Mouse (Mus musculus) splenic B cell, adult 2 months (primary cell): Measurements from ENCODE around the gene Ager.

Source experiments
- DNase-seq: peaks from one replicate; pipeline ENCODE4 v3.0.0-alpha.2; 2011; ENCODE audit warnings: low read depth, low spot score
- H3K27me3 ChIP-seq: 2 replicates; pipeline ENCODE4 v1.6.1; 2012; ENCODE audit warnings: mild to moderate bottlenecking, low read length, moderate library complexity, mixed read lengths; ENCODE audit not compliant: control insufficient read depth, poor library complexity, insufficient read depth, severe bottlenecking
- H3K36me3 ChIP-seq: 2 replicates; pipeline ENCODE4 v1.6.1; 2012; ENCODE audit warnings: mild to moderate bottlenecking, low read length, moderate library complexity, mixed read lengths; ENCODE audit not compliant: control insufficient read depth, poor library complexity, insufficient read depth, severe bottlenecking

The Ager gene

DNA sequence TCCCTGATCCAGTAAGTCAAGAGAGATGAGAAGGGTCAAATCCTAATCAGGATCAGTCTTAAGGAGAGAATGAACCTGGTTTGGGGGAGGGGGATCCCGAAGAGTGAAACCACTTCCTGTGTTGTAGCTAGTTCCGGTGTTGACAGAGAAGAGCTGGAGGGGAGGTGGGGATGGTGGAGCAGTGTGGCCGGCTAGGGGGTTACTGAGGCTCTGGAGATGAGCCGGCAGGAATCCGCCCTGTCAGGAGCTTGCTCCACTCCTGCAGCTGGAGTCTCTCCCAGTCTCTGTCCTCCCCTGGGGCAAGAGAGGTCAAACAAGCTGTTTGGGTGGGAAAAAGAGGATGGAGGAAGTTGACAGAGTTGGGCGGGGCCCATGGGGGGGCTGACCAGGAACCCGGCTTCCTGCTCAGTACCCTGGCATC lies 8.0 kb upstream of the Ager start, which contains the start of gene Gpsm3:
Gene Gpsm3 (plus strand): TSS at position 126 of the 421 bp plus-strand sequence.
- Histone ChIP-seq H3K36me3 (peaks cover 4% of the 10 kb centered on the region), H3K27me3 (0 out of 2 replicates have a peak, but pooled peaks cover 2% of the 10 kb centered on the region)
- peak; percentile 58 for DNase-seq

DNA sequence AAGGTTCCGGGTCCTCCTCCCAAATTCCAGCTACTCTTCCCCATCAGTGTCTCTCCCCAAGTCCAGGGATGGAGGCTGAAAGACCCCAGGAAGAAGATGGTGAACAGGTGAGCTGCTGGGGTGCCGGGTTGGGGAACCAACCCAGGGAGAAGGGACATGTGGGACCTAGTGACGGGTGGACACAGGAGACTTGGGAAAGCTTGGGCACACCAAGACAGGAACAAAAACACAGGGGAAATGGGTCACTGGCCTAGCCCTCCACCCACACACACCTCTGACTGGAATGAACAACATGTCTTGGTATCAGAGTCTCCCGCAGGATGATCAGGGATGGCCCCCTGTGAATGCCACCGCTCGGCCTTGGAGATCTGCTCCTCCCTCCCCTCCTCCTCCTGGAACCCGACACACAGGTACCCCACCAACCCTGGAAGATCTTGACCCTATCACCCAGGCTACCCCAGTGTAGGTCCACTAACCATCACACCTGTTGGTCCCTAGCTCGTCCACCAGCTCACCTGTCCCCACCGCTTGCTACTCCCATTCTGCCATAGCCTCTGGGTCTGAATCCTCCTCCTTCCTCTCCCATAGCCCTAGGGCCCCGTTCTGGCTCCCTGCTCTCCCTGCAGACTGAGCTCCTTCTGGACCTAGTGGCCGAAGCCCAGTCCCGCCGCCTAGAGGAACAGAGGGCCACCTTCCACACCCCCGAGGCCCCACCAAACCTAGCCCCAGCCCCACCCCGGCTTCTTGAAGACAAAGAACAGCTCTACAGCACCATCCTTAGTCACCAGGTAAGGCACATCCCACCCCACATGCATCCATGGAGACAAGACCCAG lies 7.3 kb upstream of the Ager start:
- Histone ChIP-seq H3K27me3 (0 out of 2 replicates have a peak, but pooled peaks cover 2% of the 10 kb centered on the region), H3K36me3 (peaks cover 5% of the 10 kb centered on the region)
- no peak for DNase-seq

DNA sequence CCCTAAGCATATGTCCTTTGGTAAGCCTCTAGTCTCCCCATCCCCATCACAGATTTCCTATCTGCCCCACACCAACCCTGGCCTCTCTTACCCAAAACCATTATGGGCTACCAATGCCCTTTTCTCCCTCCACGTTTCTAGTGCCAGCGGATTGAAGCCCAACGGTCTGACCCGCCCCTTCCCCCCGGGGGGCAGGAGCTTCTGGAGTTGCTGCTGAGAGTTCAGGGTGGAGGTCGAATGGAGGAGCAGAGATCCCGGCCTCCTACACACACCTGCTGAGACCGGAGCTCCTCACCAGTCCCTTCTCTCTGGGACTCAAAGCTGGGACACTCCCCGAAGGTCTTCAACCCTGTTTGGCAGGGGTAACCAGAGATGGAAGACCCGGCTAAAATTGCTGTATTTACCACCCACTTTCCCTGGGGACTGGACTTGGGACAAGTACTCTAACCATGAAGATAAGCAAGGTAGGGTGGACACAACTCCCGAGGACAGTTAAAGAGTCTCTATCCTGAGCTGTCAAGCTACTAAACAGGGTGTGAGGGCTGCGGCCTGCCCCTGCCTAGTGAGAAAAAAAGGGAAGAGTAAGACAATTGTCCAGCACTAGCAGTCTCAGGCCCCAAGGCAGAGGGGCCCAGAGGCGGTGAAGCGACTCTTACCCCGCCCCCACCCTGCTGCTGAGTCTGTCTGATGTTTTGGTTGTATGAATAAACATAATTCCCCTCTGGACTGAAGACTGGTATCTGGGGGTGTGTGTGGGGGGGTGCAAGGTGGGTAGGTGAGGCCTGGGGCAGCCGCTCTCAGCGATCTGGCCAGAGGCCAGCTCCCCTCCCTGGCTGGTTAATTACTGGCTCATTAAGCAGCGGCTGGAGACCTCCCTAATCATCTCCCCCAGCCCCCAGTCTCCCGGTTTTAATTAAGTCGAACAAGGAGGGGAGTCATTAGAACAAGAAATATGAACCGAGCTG lies 6.4 kb upstream of the Ager start, which contains the start of gene Pbx2:
Gene Pbx2 (plus strand): TSS at position 238 of the 965 bp plus-strand sequence.
- DNase-seq, result peak; percentile 39
- Histone ChIP-seq H3K36me3 (peaks cover 8% of the 10 kb centered on the region), H3K27me3 (0 out of 2 replicates have a peak, but pooled peaks cover 2% of the 10 kb centered on the region)

DNA sequence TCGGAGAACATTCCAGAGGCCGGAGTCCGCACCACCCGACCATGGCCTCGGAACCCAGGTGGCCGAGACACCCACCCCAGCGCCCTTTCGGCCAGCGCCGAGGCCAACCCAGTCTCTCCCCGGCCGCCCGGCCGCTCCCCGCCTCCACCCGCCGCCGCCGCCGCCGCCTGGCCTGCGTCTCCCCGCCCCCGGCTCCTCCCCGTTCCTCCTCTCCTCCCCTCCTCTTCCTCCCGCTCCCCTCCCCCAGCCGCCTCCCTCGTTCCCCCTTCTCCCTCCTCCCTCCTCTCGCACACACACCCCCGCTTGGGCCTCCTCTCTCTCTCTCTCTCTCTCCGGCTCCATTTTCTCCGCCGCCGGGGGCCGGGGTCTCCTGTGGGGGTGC lies 5.7 kb upstream of the Ager start:
- Histone ChIP-seq H3K36me3 (peaks cover 8% of the 10 kb centered on the region), H3K27me3 (0 out of 2 replicates have a peak, but pooled peaks cover 2% of the 10 kb centered on the region)
- peak; percentile 85 for DNase-seq

DNA sequence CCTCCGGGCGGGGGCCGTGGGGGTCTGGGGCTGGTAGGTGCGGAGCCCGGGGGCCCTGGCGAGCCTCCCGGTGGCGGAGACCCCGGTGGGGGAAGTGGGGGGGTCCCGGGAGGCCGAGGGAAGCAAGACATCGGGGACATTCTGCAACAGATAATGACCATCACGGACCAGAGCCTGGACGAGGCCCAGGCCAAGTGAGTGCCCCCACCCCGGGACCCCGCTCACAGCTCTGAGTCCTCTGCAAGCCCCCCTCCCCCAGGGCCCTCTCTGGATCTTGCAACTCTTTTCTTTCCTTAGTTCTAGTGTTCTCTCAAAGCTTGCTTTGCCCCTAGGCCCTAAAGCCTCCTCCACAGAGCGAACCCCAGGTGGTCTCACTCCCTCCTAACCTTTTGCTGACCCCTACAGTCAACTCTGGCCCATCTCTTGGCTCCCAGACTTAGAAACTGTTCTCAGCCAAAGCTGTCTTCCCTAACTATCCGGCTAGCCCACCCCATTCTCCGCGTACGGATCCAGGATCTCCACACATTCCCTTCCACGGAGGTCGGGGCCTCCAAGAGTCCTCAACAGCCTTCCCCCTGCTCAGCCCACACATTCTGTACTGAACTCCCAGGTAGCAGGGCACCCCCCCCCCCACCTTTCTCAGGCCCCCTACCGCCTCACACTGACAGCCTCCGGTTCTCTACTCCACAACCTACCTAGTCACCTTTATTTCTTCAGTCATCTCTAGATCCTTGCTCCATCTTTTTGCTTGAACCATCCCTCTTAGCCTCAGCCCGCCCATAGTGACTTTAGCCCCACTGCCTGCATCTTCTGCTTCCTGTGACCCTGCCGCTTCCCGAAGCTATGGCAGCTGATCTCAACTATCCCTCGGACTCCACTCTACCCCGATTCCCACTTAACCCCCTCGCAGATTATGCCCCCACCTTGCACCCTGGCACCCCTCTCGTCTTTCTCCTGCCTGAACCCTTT lies 4.8 kb upstream of the Ager start:
- 0 out of 2 replicates have a peak, but pooled peaks cover 2% of the 10 kb centered on the region for H3K27me3 ChIP-seq
- H3K36me3 ChIP-seq, result peaks cover 8% of the 10 kb centered on the region
- DNase-seq, result no peak

DNA sequence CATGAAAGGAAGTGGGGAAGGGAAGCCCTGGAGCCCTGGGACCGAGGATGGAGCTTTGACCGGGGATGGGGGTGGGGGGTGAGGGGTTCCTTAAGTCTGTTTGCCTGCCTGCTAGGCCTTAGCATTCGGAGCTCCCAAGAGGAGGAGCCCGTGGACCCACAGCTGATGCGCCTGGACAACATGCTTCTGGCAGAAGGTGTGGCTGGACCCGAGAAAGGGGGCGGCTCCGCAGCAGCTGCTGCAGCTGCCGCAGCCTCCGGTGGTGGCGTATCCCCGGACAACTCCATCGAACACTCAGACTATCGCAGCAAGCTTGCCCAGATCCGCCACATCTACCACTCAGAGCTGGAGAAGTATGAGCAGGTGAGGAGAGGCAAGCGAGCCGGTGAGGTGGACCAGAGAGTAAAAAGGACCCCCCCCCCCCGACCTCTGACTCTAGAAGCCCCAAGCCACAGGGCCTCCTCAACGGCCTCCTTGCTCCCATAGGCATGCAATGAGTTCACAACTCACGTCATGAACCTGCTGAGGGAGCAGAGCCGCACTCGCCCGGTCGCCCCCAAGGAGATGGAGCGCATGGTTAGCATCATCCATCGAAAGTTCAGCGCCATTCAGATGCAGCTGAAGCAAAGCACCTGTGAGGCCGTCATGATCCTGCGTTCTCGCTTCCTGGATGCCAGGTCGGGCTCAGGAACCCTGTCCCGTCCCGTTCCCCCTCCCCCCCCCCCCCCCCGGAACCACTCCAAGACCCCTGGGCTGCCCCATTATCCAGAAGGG lies 3.7 kb upstream of the Ager start:
- Histone ChIP-seq H3K27me3 (0 out of 2 replicates have a peak, but pooled peaks cover 2% of the 10 kb centered on the region), H3K36me3 (peaks cover 8% of the 10 kb centered on the region)
- no peak for DNase-seq

DNA sequence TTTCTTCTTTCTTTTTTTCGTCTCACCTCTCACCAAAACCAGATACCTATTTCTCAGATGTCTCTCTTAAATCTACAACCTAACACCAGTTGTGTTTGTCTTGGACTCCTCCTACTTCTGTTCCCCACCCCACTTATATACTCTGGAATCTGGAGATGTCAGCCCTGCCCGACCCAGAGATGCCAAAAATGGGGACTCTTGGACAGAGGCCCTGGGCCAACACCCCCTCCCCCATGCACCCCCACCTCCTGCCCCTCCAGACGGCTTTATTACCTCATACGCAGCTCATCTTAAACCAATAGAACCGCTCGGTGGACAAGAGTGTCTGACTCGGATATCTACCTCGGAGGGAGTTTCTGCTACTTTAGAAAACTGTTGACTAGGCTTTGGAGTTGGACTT lies 1.6 kb upstream of the Ager start:
- Histone ChIP-seq H3K36me3 (peaks cover 13% of the 10 kb centered on the region), H3K27me3 (0 out of 2 replicates have a peak, but pooled peaks cover 2% of the 10 kb centered on the region)
- DNase-seq, result no peak

DNA sequence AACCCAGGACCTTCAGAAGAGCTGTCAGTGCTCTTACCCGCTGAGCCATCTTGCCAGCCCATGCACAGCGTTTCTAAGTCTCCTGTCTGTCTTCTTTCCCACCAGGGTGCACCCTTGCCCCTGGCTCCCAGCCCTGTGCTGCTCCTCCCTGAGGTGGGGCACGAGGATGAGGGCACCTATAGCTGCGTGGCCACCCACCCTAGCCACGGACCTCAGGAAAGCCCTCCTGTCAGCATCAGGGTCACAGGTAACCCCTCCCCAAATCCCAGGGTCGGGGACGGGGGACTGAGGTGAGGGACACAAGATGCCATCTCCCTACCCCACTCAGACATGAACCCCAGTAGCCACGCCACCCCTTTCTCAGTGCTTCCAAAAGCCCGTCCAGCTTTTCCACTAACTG lies 2.2 kb downstream of the Ager start:
- Histone ChIP-seq H3K36me3 (peaks cover 9% of the 10 kb centered on the region; the same call in 1 of the 2 replicates), H3K27me3 (no peaks in the 10 kb centered on the region)
- DNase-seq, result no peak

DNA sequence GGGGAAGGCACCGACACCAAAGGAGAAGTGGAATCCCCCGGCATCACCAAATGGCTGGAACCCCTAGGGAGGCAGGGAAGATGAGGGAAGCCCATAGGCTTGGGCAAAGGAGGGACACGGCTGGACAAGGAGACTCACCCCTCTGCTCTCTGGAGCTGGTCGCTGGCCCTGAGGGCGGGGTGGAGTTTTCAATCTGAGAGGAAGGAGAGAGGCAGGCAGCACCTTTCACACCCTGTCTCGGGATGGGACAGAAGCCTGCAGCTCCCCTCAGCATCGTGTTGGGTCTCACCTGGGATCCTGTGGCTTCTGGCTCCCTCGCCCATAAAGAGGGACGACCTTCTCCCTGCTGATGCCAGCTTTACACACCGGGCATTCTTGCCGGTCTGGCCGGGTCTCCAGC lies 4.1 kb downstream of the Ager start:
- Histone ChIP-seq H3K36me3 (peaks cover 6% of the 10 kb centered on the region; the same call in 1 of the 2 replicates), H3K27me3 (no peaks in the 10 kb centered on the region)
- no peak for DNase-seq

DNA sequence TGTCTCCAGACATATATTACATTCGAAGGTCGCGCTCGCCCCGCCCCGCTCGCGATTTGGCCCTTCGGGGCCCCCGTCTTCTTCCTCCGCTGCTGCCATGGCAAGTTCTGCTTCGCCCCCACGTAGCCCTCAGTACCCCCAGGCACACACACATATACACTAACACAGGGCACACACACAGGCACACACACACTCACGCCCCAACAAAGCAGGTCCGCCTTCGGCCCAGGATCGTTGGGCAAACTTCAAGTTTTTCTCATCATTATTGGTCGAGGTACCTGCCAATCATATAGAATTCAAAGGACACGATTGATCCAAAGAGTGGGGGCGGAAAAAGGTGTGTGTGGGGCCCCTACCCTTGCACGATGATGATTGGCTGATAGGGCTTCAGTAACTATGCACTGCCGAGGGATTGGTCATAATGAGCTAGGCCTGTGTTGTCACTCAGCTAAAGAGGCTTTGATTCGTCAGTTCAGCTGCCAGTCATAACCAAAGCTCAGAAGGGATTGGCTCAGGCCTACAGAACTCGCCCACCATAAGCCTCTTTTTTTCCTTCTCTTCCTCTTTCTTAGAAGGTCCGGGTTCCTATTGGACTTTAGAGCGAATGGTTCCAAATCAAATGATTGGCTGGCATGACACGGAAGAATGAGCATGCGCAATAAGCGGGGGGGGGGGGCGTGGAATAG lies 5.9 kb downstream of the Ager start, which contains the start of gene Rnf5:
Gene Rnf5 (minus strand): TSS at position 316 of the 686 bp plus-strand sequence.
- DNase-seq, result peak; percentile 100
- H3K27me3 ChIP-seq, result no peaks in the 10 kb centered on the region
- peaks cover 6% of the 10 kb centered on the region; the same call in 1 of the 2 replicates for H3K36me3 ChIP-seq

DNA sequence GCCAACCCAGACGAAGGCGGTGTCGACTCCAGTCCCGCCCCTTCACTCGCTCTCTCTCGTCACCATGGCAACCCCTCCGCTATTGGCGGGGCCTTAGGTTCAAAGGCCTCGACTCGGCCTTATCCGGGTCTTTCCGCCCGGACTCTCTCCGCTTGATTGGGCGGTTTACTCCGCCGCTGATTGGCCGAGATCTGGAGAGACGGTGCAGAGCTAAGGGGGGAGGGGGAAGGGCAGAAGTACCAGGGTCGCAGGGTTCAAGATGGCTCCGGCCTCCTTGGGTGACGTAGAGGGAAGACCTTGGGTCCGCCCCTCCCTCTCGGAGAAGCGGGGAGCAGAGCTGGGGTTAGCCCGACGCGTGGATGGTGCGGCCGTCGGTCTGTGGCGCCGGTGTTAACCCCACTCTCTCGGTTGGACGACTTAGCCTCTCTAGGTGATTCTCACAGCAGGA lies 6.4 kb downstream of the Ager start, which contains the start of gene Agpat1:
Gene Agpat1 (plus strand): TSS at position 202 of the 448 bp plus-strand sequence.
- Histone ChIP-seq H3K27me3 (no peaks in the 10 kb centered on the region), H3K36me3 (peaks cover 6% of the 10 kb centered on the region; the same call in 1 of the 2 replicates)
- peak; percentile 99 for DNase-seq

DNA sequence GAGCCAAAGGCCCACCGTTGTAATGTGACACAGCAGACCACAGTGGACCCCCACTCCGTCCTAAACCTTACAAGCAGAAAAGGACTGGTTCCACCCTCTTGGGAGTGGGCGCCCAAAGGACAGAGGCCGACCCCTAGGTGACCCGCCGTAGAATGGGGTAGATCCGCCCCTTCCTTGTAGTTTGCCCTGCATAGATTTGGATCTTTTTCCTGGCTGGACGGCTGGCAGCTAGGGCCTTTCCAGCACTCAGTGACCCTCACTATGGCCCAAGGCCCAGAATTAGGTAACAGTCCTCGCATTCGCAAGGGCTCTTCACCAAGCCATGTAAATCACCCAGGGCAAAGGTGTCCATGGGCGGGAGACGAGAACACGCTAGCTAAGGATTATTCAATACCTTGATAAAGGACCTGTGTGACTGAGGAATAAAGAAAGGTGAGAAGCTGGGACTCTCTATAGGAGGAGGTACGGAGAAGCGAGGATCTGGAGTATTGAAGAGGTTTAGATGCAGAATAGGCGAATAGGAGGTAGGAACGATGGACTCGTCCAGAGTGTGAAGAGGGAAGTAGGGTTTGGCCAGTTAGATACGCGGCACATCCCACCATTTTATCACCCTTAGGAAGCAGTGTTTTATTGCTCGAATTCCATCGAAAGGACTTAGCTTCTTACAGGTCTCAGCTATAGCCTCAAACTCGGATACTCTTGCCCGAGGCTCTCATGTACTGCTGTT lies 7.0 kb downstream of the Ager start:
- no peak for DNase-seq

More for the DNA sequence above, 7.0 kb downstream of the Ager start:
- Histone ChIP-seq H3K36me3 (peaks cover 6% of the 10 kb centered on the region; the same call in 1 of the 2 replicates), H3K27me3 (no peaks in the 10 kb centered on the region)
